Mouse (Mus musculus) gastrocnemius, adult 2 months (tissue): ENCODE results near the gene Triml1. TPM values are rescaled to one million over a fixed set of nuclear protein-coding genes. Genes with fewer than 3 reads are reported as not detected.

ENCODE experiments used
- DNase-seq: peaks from one replicate; pipeline ENCODE4 v3.0.0; 2022
- H3K27ac ChIP-seq: fragments of 200-600 bp; 2 replicates; pipeline ENCODE4 v1.8.1; 2022; ENCODE audit warnings: mild to moderate bottlenecking
- H3K4me3 ChIP-seq: fragments of 200-600 bp; 2 replicates; pipeline ENCODE4 v1.8.1; 2022; ENCODE audit warnings: mild to moderate bottlenecking, moderate library complexity
- CTCF ChIP-seq: fragments of 200-600 bp; IDR thresholded peaks from 2 replicates; pipeline ENCODE4 v1.8.1; 2022; ENCODE audit warnings: antibody characterized with exemption, mild to moderate bottlenecking, moderate library complexity
- intact Hi-C: fragments of 180-260 bp; cut with DNase I; formaldehyde crosslinking; loops from one replicate; pipeline ENCODE4 v1.15.1; 2025
- long read RNA-seq, 2 experiments: library from polyadenylated mRNA; stranded (forward); transcript quantifications; one replicate each; pipeline ENCODE4 v2.0.0; 2021
- total RNA-seq, 2 experiments: library from RNA; stranded (reverse); gene quantifications; 2 replicates each; pipeline ENCODE4 v1.2.3; 2021

Gene Triml1
- not detected for total RNA-seq
- long read RNA-seq, experiment 1 = 0 reads
- long read RNA-seq, experiment 2 = 0 reads

DNA sequence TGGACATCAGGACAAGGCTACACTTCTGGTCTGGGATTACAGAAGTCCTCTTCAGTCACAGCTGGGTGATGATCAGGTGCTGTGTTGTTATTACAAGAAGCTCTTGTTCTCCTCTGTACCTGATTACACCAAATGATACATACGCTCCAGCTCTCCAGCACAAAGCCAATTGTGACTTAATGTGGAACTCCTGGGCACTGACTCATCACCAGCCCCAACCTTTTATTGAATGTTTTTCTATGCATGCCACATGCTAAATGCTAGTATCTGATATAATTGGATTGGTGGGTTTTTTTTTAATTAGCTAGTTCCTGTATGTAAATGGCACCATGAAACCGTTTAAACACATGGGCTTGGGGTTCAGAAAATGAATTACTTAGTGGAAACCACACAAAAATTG lies at the start of gene Triml1:
Gene Triml1, minus strand, starts transcription at position 101 of the 400 bp plus-strand sequence.
- DNase-seq = no peak
- no peak within 1 kb of the TSS for H3K27ac ChIP-seq
- intact Hi-C loops = no loop called here
- no peak within 1 kb of the TSS for H3K4me3 ChIP-seq
- TF ChIP-seq CTCF = no peak

DNA sequence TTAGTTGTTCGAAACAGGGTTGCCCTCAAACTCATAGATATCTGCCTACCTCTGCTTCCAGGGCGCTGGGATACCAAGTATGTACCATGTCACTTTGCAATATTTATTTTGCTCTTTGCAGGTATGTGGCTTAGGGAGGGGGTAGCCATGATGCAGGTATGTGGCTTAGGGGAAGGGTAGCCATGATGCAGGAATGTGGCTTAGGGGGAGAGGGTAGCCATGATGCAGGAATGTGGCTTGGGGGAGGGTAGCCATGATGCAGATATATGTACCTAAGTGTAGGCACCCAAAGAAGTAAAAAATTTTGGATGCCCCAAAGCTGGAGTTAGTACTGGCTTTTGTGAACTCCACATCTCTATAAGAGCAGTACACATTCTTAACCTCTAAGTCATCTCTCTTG lies 41.0 kb upstream of the Triml1 start:
- no peak overlapping the region for H3K27ac ChIP-seq
- no peak for DNase-seq
- intact Hi-C loops = no loop called here

GRCm38 (mm10) chr8:43180054-43180690 lies 38.9 kb upstream of the Triml1 start, which contains the start of gene Triml2:
Gene Triml2, plus strand, starts transcription at chr8:43180541.
- no peak within 1 kb of the TSS for H3K4me3 ChIP-seq
- TF ChIP-seq CTCF = no peak
- intact Hi-C loops = no loop called here
- no peak for DNase-seq
- no peak within 1 kb of the TSS for H3K27ac ChIP-seq

More for the DNA sequence above, 41.0 kb upstream of the Triml1 start:
- H3K4me3 ChIP-seq = no peak overlapping the region
- no peak for TF ChIP-seq CTCF

GRCm38 (mm10) chr8:43179189-43179588 lies 37.9 kb upstream of the Triml1 start:
- no peak for TF ChIP-seq CTCF

GRCm38 (mm10) chr8:43178263-43178662 lies 37.0 kb upstream of the Triml1 start:
- Histone ChIP-seq H3K27ac (no peak overlapping the region), H3K4me3 (no peak overlapping the region)
- intact Hi-C loops = no loop called here
- no peak; the same call in 1 of the 2 replicates for TF ChIP-seq CTCF
- DNase-seq = no peak

More at GRCm38 (mm10) chr8:43179189-43179588, 37.9 kb upstream of the Triml1 start:
- Histone ChIP-seq H3K4me3 (no peak overlapping the region), H3K27ac (no peak overlapping the region)
- no peak for DNase-seq
- intact Hi-C loops = no loop called here

DNA sequence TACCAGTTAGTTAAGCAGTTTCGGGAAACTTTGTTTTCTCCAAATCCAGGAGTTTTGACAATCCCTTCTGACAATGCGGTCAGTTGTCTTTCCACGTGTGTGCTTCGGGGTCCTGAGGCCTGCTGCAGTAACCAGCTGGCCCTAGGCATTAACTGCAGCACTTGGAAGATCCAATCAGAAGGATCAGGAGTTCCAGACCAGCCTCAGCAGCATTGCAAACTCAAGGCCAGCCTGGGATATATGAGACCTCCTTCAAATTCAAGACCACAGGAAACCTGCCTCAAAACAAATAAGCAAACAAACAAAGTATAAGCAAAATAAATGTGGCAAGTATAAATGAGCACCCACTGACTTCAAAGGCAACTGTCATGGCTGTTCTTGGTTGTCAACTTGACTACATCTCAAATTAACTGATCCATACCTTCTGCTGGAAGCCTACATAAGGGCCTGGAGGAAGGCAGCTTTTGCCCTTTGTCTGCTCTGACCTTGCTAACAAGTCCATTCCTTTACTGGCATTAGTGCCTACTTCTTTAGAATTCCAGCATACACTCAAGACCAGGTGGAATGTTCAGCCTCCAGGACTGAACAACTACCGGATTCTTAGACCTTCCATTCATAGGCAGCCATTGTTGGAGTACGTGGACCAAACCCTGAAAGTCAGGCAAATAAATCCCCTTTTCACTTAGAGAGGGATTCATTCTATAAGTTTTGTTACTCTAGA lies 35.6 kb upstream of the Triml1 start:
- no peak for TF ChIP-seq CTCF
- intact Hi-C loops = no loop called here
- H3K4me3 ChIP-seq = no peak overlapping the region
- H3K27ac ChIP-seq = no peak overlapping the region
- no peak for DNase-seq

DNA sequence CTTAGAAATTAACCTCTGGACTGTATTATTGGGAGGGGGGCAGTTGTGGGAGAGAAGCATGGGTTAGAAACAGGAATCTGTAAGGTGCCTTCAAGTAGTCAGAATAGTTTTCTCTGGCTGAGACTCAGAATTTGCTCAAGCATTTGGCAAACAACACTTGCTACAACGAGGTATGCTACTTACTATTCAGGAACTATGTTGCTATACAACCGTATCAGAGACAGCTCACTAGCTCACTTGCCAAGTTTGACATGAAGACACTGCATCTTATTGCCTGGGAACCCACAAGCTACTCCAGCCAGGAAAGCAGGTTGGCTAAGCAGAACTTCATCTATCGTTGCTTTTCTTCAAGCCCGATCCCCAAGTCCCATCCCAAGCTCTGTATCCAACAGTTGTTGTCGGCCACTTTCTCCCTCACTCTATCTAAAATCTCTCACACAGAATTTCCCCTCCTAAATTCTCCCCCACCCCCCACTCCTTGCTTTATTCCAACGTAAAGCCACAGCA lies 28.0 kb upstream of the Triml1 start:
- no peak for TF ChIP-seq CTCF
- intact Hi-C loops = no loop called here
- Histone ChIP-seq H3K27ac (no peak overlapping the region), H3K4me3 (no peak overlapping the region)
- DNase-seq = no peak

GRCm38 (mm10) chr8:43168083-43168482 lies 26.8 kb upstream of the Triml1 start:
- intact Hi-C loops = no loop called here
- no peak for DNase-seq
- Histone ChIP-seq H3K27ac (no peak overlapping the region), H3K4me3 (no peak overlapping the region)
- TF ChIP-seq CTCF = no peak

- no peak for TF ChIP-seq CTCF
- DNase-seq = no peak
- intact Hi-C loops = no loop called here
- Histone ChIP-seq H3K27ac (no peak overlapping the region), H3K4me3 (no peak overlapping the region)
Measured at GRCm38 (mm10) chr8:43164453-43164852, 23.2 kb upstream of the Triml1 start.

DNA sequence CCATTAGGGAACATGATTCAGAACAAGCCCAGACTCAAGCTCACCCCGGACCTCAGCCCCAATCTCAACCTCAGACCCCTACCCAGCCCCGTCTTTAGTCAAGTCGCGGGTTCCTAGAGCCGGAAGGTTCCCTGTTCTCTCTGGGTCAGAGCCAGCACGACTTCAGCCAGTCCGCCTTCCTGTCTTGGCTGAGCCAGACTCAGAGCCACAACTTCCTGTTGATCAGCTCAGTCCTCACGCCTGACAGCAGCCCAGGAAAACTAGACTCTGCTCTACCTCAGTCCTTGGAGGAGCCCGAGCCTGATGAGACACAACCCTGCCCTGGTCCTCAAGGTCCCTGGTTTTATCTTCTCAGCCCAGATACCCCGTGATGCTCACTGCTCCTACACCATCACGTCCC lies 22.0 kb upstream of the Triml1 start:
- no peak overlapping the region for H3K4me3 ChIP-seq
- DNase-seq = no peak
- intact Hi-C loops = no loop called here
- no peak for TF ChIP-seq CTCF
- H3K27ac ChIP-seq = no peak overlapping the region

- no peak overlapping the region for H3K4me3 ChIP-seq
- no peak for DNase-seq
- no peak overlapping the region for H3K27ac ChIP-seq
- no peak for TF ChIP-seq CTCF
- intact Hi-C loops = no loop called here
Measured at GRCm38 (mm10) chr8:43149307-43149706, 8.0 kb upstream of the Triml1 start.

GRCm38 (mm10) chr8:43111205-43111827 lies 30.0 kb downstream of the Triml1 start:
- no peak overlapping the region for H3K4me3 ChIP-seq
- no peak overlapping the region for H3K27ac ChIP-seq
- no peak for DNase-seq
- no peak for TF ChIP-seq CTCF
- intact Hi-C loops = no loop called here

Other genes starting within 250 kb of the Triml1 start
- gene Triml2, start 39.1 kb upstream of the Triml1 start, total RNA-seq = not detected
- gene Zfp42, start 165.5 kb upstream of the Triml1 start, total RNA-seq = not detected